Mouse (Mus musculus) cerebellum, adult 11-12 months (tissue): ENCODE measurements around the gene Inpp5k.
"Not testable (repeated sequence)": the region's sequence is repeated elsewhere in the genome, so short reads cannot be mapped to it uniquely, and the experiment has no call there.

Experiments used
- DNase-seq: peaks from one replicate; pipeline ENCODE4 v3.0.0; 2022

Gene Inpp5k

DNA sequence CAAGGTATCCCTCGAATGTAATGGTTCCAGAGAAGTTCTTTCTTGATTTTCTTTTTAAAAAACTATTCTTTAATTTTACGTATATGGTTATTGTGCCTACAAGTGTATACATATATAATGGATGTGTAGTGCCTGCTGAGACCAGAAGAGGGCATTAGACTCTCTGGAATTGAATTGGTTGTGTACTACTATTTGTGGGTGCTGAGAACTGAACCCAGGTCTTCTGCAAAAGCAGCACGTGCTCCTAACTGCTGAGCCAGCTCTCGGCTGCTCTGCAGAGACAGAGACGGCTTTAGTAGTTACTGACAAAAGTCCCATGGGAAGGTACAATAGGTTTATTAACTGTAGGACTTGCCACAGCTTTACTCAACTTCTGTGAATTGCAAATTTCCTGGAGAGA lies 53.7 kb downstream of the Inpp5k start:
- no peak for DNase-seq

DNA sequence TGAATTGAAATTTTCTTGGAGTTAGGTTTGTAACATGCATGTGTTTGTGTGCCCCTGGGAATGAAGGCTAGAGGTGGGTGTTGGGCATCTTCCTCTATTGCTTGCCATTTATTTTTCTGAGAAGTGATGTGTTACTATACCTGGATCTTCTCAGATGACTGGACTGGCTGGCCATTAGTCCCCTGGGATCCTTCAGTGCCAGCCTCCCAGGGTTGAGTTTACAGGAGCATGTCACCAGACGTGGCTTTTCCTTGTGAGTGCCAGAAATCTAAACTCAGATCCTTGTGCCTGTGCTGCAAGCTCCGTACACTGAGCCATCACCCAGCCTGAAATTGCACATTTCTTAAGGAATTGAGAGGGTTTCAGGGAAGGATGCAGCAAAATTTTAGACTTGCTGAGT lies 54.2 kb downstream of the Inpp5k start:
- DNase-seq = no peak

DNA sequence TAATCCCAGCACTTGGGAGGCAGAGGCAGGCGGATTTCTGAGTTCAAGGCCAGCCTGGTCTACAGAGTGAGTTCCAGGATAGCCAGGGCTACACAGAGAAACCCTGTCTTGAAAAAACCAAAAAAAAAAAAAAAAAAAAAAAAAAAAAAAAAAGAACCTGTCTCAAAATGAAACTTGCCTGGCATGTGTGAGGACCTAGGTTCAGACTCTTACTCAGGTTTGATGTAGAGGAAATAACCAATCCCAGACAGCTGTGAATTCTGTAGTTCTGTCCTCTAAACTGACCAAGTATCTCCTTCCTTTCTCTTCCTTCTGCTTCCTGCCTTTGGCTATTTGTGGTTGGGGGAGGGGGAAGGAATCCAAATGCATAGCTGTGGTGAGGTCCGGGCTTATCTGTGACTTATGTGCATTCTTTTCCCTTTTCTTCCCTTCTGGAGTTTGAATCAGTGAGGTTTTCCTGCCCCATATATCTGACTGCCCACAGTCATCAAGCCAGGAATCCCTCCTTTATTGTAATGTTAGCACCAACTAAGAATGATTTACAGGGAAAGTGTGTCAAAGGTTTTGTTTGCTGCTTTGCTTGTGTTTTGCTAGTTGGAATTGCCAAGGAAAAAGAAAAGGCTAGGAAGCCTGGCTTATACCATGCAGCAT lies 56.7 kb downstream of the Inpp5k start:
- no peak for DNase-seq

DNA sequence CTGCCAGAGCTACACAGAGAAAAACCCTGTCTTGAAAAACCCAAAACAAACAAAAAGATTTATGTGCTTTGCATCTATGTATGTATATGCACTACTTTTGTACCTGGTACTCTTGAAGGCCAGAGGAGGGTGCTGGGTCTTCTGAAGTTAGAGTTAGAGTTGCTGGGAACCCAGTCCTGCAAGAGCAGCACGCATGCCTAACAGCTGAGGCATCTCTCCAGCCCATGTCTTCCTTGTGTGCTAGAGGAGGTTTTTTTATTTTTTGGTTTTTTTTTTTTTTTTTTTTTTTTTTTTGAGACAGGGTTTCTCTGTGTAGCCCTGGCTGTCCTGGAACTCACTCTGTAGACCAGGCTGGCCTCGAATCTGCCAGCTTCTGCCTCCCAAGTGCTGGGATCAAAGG lies 57.3 kb downstream of the Inpp5k start:
- no peak for DNase-seq

GRCm38 (mm10) chr11:75689977-75690376 lies 59.2 kb downstream of the Inpp5k start:
- no peak for DNase-seq

- no peak for DNase-seq
Observed at GRCm38 (mm10) chr11:75691047-75691446, 60.3 kb downstream of the Inpp5k start.

- no peak for DNase-seq
Observed at GRCm38 (mm10) chr11:75693570-75693969, 62.8 kb downstream of the Inpp5k start.

GRCm38 (mm10) chr11:75697464-75697863 lies 66.7 kb downstream of the Inpp5k start:
- DNase-seq = not testable (repeated sequence)
